Mouse (Mus musculus) heart, embryonic 10.5 days (tissue): ENCODE data around the gene Pcsk4. TPM values are rescaled to one million over a fixed set of nuclear protein-coding genes. Genes with fewer than 3 reads are reported as not detected.

ENCODE experiments used
- DNase-seq: peaks from one replicate; pipeline ENCODE4 v3.0.0-alpha.2; 2017; ENCODE audit warnings: low spot score
- H3K27ac ChIP-seq: fragments of 300-500 bp; sonication (generic); 2 replicates; pipeline ENCODE4 v1.5.1; 2016; ENCODE audit warnings: mild to moderate bottlenecking
- H3K27me3 ChIP-seq: fragments of 300-500 bp; sonication (generic); 2 replicates; pipeline ENCODE4 v1.6.1; 2016; ENCODE audit warnings: mild to moderate bottlenecking; ENCODE audit not compliant: poor library complexity, insufficient read depth, severe bottlenecking
- H3K36me3 ChIP-seq: fragments of 300-500 bp; sonication (generic); 2 replicates; pipeline ENCODE4 v1.6.1; 2016; ENCODE audit warnings: mild to moderate bottlenecking, moderate library complexity
- H3K4me1 ChIP-seq: fragments of 300-500 bp; sonication (generic); 2 replicates; pipeline ENCODE4 v1.6.1; 2016; ENCODE audit warnings: mild to moderate bottlenecking
- H3K4me3 ChIP-seq: fragments of 300-500 bp; sonication (generic); 2 replicates; pipeline ENCODE4 v1.5.1; 2016; ENCODE audit warnings: mild to moderate bottlenecking, moderate library complexity
- H3K9me3 ChIP-seq: fragments of 300-500 bp; sonication (generic); 2 replicates; pipeline ENCODE4 v1.6.1; 2016; ENCODE audit warnings: mild to moderate bottlenecking, moderate library complexity
- WGBS: fragments of 180-500 bp; shearing (Covaris S2); methylation state at CpG from one replicate; pipeline ENCODE4 v1.1.7; 2016; 5-methylcytosine and 5-hydroxymethylcytosine counted together
- polyA plus RNA-seq: library from polyadenylated mRNA; unstranded; fragments of >200 nt; fragmentation: Nextera tagmentation; extraction: Ambion mirVana; gene quantifications from 2 replicates; pipeline ENCODE4 v1.2.1, GENCODE M21; 2016

Pcsk4 gene
- polyA plus RNA-seq, 1 experiment from 2014 or later, result 4.0 TPM

- no peak for DNase-seq
- Histone ChIP-seq H3K4me3 (peak overlapping the region; percentile 22; the same call in 1 of the 2 replicates), H3K4me1 (peaks cover 55% of the 10 kb centered on the region), H3K27ac (no peak overlapping the region), H3K9me3 (no peaks in the 10 kb centered on the region), H3K27me3 (peaks cover 70% of the 10 kb centered on the region), H3K36me3 (peaks cover 14% of the 10 kb centered on the region)
- WGBS, result 7% methylated on average over 26 of the region's 26 CpGs
Measured at GRCm38 (mm10) chr10:80298571-80299281, 30.6 kb downstream of the Pcsk4 start.

GRCm38 (mm10) chr10:80297526-80298133 is 31.7 kb downstream of the Pcsk4 start:
- peaks cover 60% of the 10 kb centered on the region for H3K4me1 ChIP-seq
- 60% methylated on average over 8 of the region's 8 CpGs for WGBS
- H3K4me3 ChIP-seq, result no peak overlapping the region
- peaks cover 21% of the 10 kb centered on the region for H3K36me3 ChIP-seq
- no peaks in the 10 kb centered on the region for H3K9me3 ChIP-seq
- peaks cover 64% of the 10 kb centered on the region for H3K27me3 ChIP-seq
- DNase-seq, result no peak
- no peak overlapping the region for H3K27ac ChIP-seq

GRCm38 (mm10) chr10:80296824-80297223 is 32.5 kb downstream of the Pcsk4 start:
- Histone ChIP-seq H3K9me3 (no peaks in the 10 kb centered on the region), H3K36me3 (peaks cover 21% of the 10 kb centered on the region), H3K27ac (no peak overlapping the region), H3K4me3 (peak overlapping the region; percentile 58; the same call in 1 of the 2 replicates), H3K4me1 (peaks cover 53% of the 10 kb centered on the region), H3K27me3 (peaks cover 56% of the 10 kb centered on the region)
- DNase-seq, result no peak
- 75% methylated on average over 5 of the region's 5 CpGs for WGBS

GRCm38 (mm10) chr10:80295618-80296425 is 33.5 kb downstream of the Pcsk4 start, which contains the start of gene Apc2:
Gene Apc2, plus strand, starts transcription at chr10:80295977.
- 1% methylated on average over 26 of the region's 26 CpGs for WGBS
- H3K27me3 ChIP-seq, result peaks cover 46% of the 10 kb centered on the region
- H3K4me1 ChIP-seq, result peaks cover 52% of the 10 kb centered on the region
- H3K9me3 ChIP-seq, result no peaks in the 10 kb centered on the region
- peak within 1 kb of the TSS; percentile 91 for H3K4me3 ChIP-seq
- H3K36me3 ChIP-seq, result peaks cover 21% of the 10 kb centered on the region
- DNase-seq, result peak; percentile 89
- H3K27ac ChIP-seq, result peak within 1 kb of the TSS; percentile 66

- no peaks in the 10 kb centered on the region for H3K9me3 ChIP-seq
- peak overlapping the region; percentile 91; the same call in 1 of the 2 replicates for H3K4me3 ChIP-seq
- WGBS, result 48% methylated on average over 7 of the region's 7 CpGs
- H3K36me3 ChIP-seq, result peaks cover 21% of the 10 kb centered on the region
- H3K27me3 ChIP-seq, result peaks cover 36% of the 10 kb centered on the region
- peaks cover 52% of the 10 kb centered on the region for H3K4me1 ChIP-seq
- no peak for DNase-seq
- H3K27ac ChIP-seq, result no peak overlapping the region
Measured at GRCm38 (mm10) chr10:80294788-80295303, 34.5 kb downstream of the Pcsk4 start.

GRCm38 (mm10) chr10:80294311-80294710 is 35.0 kb downstream of the Pcsk4 start:
- peaks cover 52% of the 10 kb centered on the region for H3K4me1 ChIP-seq
- peaks cover 31% of the 10 kb centered on the region for H3K27me3 ChIP-seq
- H3K9me3 ChIP-seq, result no peaks in the 10 kb centered on the region
- WGBS, result 70% methylated on average over 4 of the region's 4 CpGs
- H3K36me3 ChIP-seq, result peaks cover 22% of the 10 kb centered on the region
- peak overlapping the region; percentile 91; the same call in 1 of the 2 replicates for H3K4me3 ChIP-seq
- DNase-seq, result no peak
- no peak overlapping the region for H3K27ac ChIP-seq

- H3K27ac ChIP-seq, result peak overlapping the region; percentile 98
- DNase-seq, result no peak
- peak overlapping the region; percentile 91 for H3K4me3 ChIP-seq
- peaks cover 32% of the 10 kb centered on the region for H3K36me3 ChIP-seq
- 38% methylated on average over 14 of the region's 14 CpGs for WGBS
- peaks cover 21% of the 10 kb centered on the region for H3K27me3 ChIP-seq
- peaks cover 48% of the 10 kb centered on the region for H3K4me1 ChIP-seq
- H3K9me3 ChIP-seq, result no peaks in the 10 kb centered on the region
Measured at GRCm38 (mm10) chr10:80293325-80293724, 36.0 kb downstream of the Pcsk4 start.

GRCm38 (mm10) chr10:80292251-80293146 is 36.8 kb downstream of the Pcsk4 start, which contains the start of gene Rps15:
Gene Rps15, plus strand, starts transcription at chr10:80292453.
- Histone ChIP-seq H3K4me3 (peak within 1 kb of the TSS; percentile 91), H3K27me3 (peaks cover 13% of the 10 kb centered on the region), H3K9me3 (no peaks in the 10 kb centered on the region), H3K4me1 (peaks cover 47% of the 10 kb centered on the region), H3K36me3 (peaks cover 38% of the 10 kb centered on the region), H3K27ac (peak within 1 kb of the TSS; percentile 98)
- peak; percentile 97 for DNase-seq
- WGBS, result under 1% methylated on average over 72 of the region's 72 CpGs

GRCm38 (mm10) chr10:80288657-80289056 is 40.6 kb downstream of the Pcsk4 start:
- Histone ChIP-seq H3K9me3 (no peaks in the 10 kb centered on the region), H3K4me3 (no peak overlapping the region), H3K36me3 (peaks cover 61% of the 10 kb centered on the region), H3K4me1 (peaks cover 11% of the 10 kb centered on the region), H3K27me3 (no peaks in the 10 kb centered on the region), H3K27ac (no peak overlapping the region)
- WGBS, result 66% methylated on average over 8 of the region's 8 CpGs
- no peak for DNase-seq

GRCm38 (mm10) chr10:80288097-80288496 is 41.2 kb downstream of the Pcsk4 start:
- H3K4me3 ChIP-seq, result no peak overlapping the region
- H3K36me3 ChIP-seq, result peaks cover 61% of the 10 kb centered on the region

GRCm38 (mm10) chr10:80285222-80286070 is 43.9 kb downstream of the Pcsk4 start:
- WGBS, result 86% methylated on average over 15 of the region's 15 CpGs
- no peaks in the 10 kb centered on the region for H3K27me3 ChIP-seq
- no peak for DNase-seq
- no peak overlapping the region for H3K4me3 ChIP-seq
- H3K9me3 ChIP-seq, result no peaks in the 10 kb centered on the region
- H3K27ac ChIP-seq, result no peak overlapping the region
- H3K36me3 ChIP-seq, result peaks cover 87% of the 10 kb centered on the region
- H3K4me1 ChIP-seq, result peaks cover 12% of the 10 kb centered on the region; the same call in 1 of the 2 replicates

More at GRCm38 (mm10) chr10:80288097-80288496, 41.2 kb downstream of the Pcsk4 start:
- Histone ChIP-seq H3K27me3 (no peaks in the 10 kb centered on the region), H3K9me3 (no peaks in the 10 kb centered on the region), H3K27ac (no peak overlapping the region), H3K4me1 (0 out of 2 replicates have a peak, but pooled peaks cover 6% of the 10 kb centered on the region)
- DNase-seq, result no peak
- WGBS, result 94% methylated on average over 12 of the region's 12 CpGs
